Mouse (Mus musculus): ENCODE measurements around the gene Sstr3. TPM values are rescaled to one million over a fixed set of nuclear protein-coding genes. Genes with fewer than 3 reads are reported as not detected.

The Sstr3 gene
- polyA plus RNA-seq, 1 experiment from 2014 or later, result 0.18 TPM

GRCm38 (mm10) chr15:78529428-78529990 lies 15.0 kb downstream of the Sstr3 start:
- no peaks in the 10 kb centered on the region for H3K9me3 ChIP-seq (ENCODE audit: control insufficient read depth, low read length)
- ATAC-seq (ENCODE audit: low FRiP score, low TSS enrichment) (peak; percentile 41; the same call in 1 of the 2 replicates), DNase-seq (peak; percentile 72)
- no peaks in the 10 kb centered on the region for H3K27me3 ChIP-seq (ENCODE audit: control insufficient read depth, insufficient read depth, low read length)
- under 1% methylated on average over 15 of the region's 15 CpGs for WGBS
- H3K4me2 ChIP-seq (ENCODE audit: low read length), result peak overlapping the region; percentile 48
- H3K4me1 ChIP-seq (ENCODE audit: control insufficient read depth, insufficient read depth, low read length), result peaks cover 19% of the 10 kb centered on the region; the same call in 1 of the 2 replicates
- H3K9ac ChIP-seq (replicated peaks; ENCODE audit: low read length), result peak overlapping the region; percentile 30
- no peaks in the 10 kb centered on the region for H3K36me3 ChIP-seq (ENCODE audit: control insufficient read depth, insufficient read depth, low read length)
- no peak overlapping the region for H3K27ac ChIP-seq (replicated peaks; ENCODE audit: low read depth, low read length)
- peak overlapping the region; percentile 15; the same call in 1 of the 2 replicates for H3K4me3 ChIP-seq (replicated peaks; ENCODE audit: low read depth, low read length)

GRCm38 (mm10) chr15:78528726-78529411 lies 15.6 kb downstream of the Sstr3 start:
- Histone ChIP-seq H3K27ac (replicated peaks; ENCODE audit: low read depth, low read length) (no peak overlapping the region), H3K27me3 (ENCODE audit: control insufficient read depth, insufficient read depth, low read length) (no peaks in the 10 kb centered on the region), H3K36me3 (ENCODE audit: control insufficient read depth, insufficient read depth, low read length) (no peaks in the 10 kb centered on the region), H3K9ac (replicated peaks; ENCODE audit: low read length) (peak overlapping the region; percentile 30), H3K4me2 (ENCODE audit: low read length) (peak overlapping the region; percentile 48), H3K4me1 (ENCODE audit: control insufficient read depth, insufficient read depth, low read length) (peaks cover 19% of the 10 kb centered on the region; the same call in 1 of the 2 replicates), H3K4me3 (replicated peaks; ENCODE audit: low read depth, low read length) (no peak overlapping the region), H3K9me3 (ENCODE audit: control insufficient read depth, low read length) (no peaks in the 10 kb centered on the region)
- ATAC-seq (ENCODE audit: low FRiP score, low TSS enrichment), result no peak
- no peak for DNase-seq
- 50% methylated on average over 11 of the region's 11 CpGs for WGBS

- WGBS, result 92% methylated on average over 7 of the region's 7 CpGs
- H3K4me3 ChIP-seq (replicated peaks; ENCODE audit: low read depth, low read length), result no peak overlapping the region
- H3K4me2 ChIP-seq (ENCODE audit: low read length), result no peak overlapping the region
- H3K27ac ChIP-seq (replicated peaks; ENCODE audit: low read depth, low read length), result no peak overlapping the region
- ATAC-seq (ENCODE audit: low FRiP score, low TSS enrichment) (no peak), DNase-seq (peak; percentile 49)
- no peaks in the 10 kb centered on the region for H3K9me3 ChIP-seq (ENCODE audit: control insufficient read depth, low read length)
- no peak overlapping the region for H3K9ac ChIP-seq (replicated peaks; ENCODE audit: low read length)
- no peaks in the 10 kb centered on the region for H3K36me3 ChIP-seq (ENCODE audit: control insufficient read depth, insufficient read depth, low read length)
- H3K4me1 ChIP-seq (ENCODE audit: control insufficient read depth, insufficient read depth, low read length), result peaks cover 19% of the 10 kb centered on the region; the same call in 1 of the 2 replicates
- no peaks in the 10 kb centered on the region for H3K27me3 ChIP-seq (ENCODE audit: control insufficient read depth, insufficient read depth, low read length)
Observed at GRCm38 (mm10) chr15:78527973-78528372, 16.5 kb downstream of the Sstr3 start.

GRCm38 (mm10) chr15:78524163-78524562 lies 20.3 kb downstream of the Sstr3 start:
- no peak for DNase-seq
- no peak for ATAC-seq (ENCODE audit: low FRiP score, low TSS enrichment)
- no peaks in the 10 kb centered on the region for H3K36me3 ChIP-seq (ENCODE audit: control insufficient read depth, insufficient read depth, low read length)
- H3K4me2 ChIP-seq (ENCODE audit: low read length), result no peak overlapping the region
- H3K4me3 ChIP-seq (replicated peaks; ENCODE audit: low read depth, low read length), result no peak overlapping the region
- H3K9ac ChIP-seq (replicated peaks; ENCODE audit: low read length), result no peak overlapping the region
- peaks cover 3% of the 10 kb centered on the region; the same call in 1 of the 2 replicates for H3K4me1 ChIP-seq (ENCODE audit: control insufficient read depth, insufficient read depth, low read length)
- H3K27me3 ChIP-seq (ENCODE audit: control insufficient read depth, insufficient read depth, low read length), result no peaks in the 10 kb centered on the region
- no peak overlapping the region for H3K27ac ChIP-seq (replicated peaks; ENCODE audit: low read depth, low read length)
- WGBS, result 85% methylated on average over 5 of the region's 5 CpGs
- H3K9me3 ChIP-seq (ENCODE audit: control insufficient read depth, low read length), result no peaks in the 10 kb centered on the region

- Histone ChIP-seq H3K9me3 (ENCODE audit: control insufficient read depth, low read length) (no peaks in the 10 kb centered on the region), H3K27ac (replicated peaks; ENCODE audit: low read depth, low read length) (no peak overlapping the region), H3K9ac (replicated peaks; ENCODE audit: low read length) (no peak overlapping the region), H3K4me2 (ENCODE audit: low read length) (no peak overlapping the region), H3K4me1 (ENCODE audit: control insufficient read depth, insufficient read depth, low read length) (no peaks in the 10 kb centered on the region), H3K27me3 (ENCODE audit: control insufficient read depth, insufficient read depth, low read length) (no peaks in the 10 kb centered on the region), H3K36me3 (ENCODE audit: control insufficient read depth, insufficient read depth, low read length) (no peaks in the 10 kb centered on the region), H3K4me3 (replicated peaks; ENCODE audit: low read depth, low read length) (no peak overlapping the region)
- no peak for ATAC-seq (ENCODE audit: low FRiP score, low TSS enrichment)
- WGBS, result 76% methylated on average over 6 of the region's 6 CpGs
- DNase-seq, result no peak
Observed at GRCm38 (mm10) chr15:78521892-78522291, 22.6 kb downstream of the Sstr3 start.

GRCm38 (mm10) chr15:78521331-78521730 lies 23.2 kb downstream of the Sstr3 start:
- no peak for ATAC-seq (ENCODE audit: low FRiP score, low TSS enrichment)
- 74% methylated on average over 8 of the region's 8 CpGs for WGBS
- no peak overlapping the region for H3K4me2 ChIP-seq (ENCODE audit: low read length)

GRCm38 (mm10) chr15:78520112-78520715 lies 24.3 kb downstream of the Sstr3 start:
- no peak overlapping the region for H3K27ac ChIP-seq (replicated peaks; ENCODE audit: low read depth, low read length)
- H3K4me2 ChIP-seq (ENCODE audit: low read length), result no peak overlapping the region
- no peaks in the 10 kb centered on the region for H3K36me3 ChIP-seq (ENCODE audit: control insufficient read depth, insufficient read depth, low read length)
- H3K4me1 ChIP-seq (ENCODE audit: control insufficient read depth, insufficient read depth, low read length), result no peaks in the 10 kb centered on the region
- 81% methylated on average over 13 of the region's 13 CpGs for WGBS
- no peaks in the 10 kb centered on the region for H3K27me3 ChIP-seq (ENCODE audit: control insufficient read depth, insufficient read depth, low read length)
- DNase-seq (no peak), ATAC-seq (ENCODE audit: low FRiP score, low TSS enrichment) (no peak)
- no peak overlapping the region for H3K9ac ChIP-seq (replicated peaks; ENCODE audit: low read length)
- no peak overlapping the region for H3K4me3 ChIP-seq (replicated peaks; ENCODE audit: low read depth, low read length)
- no peaks in the 10 kb centered on the region for H3K9me3 ChIP-seq (ENCODE audit: control insufficient read depth, low read length)

More at GRCm38 (mm10) chr15:78521331-78521730, 23.2 kb downstream of the Sstr3 start:
- H3K9me3 ChIP-seq (ENCODE audit: control insufficient read depth, low read length), result no peaks in the 10 kb centered on the region
- H3K4me1 ChIP-seq (ENCODE audit: control insufficient read depth, insufficient read depth, low read length), result no peaks in the 10 kb centered on the region
- H3K9ac ChIP-seq (replicated peaks; ENCODE audit: low read length), result no peak overlapping the region
- H3K27me3 ChIP-seq (ENCODE audit: control insufficient read depth, insufficient read depth, low read length), result no peaks in the 10 kb centered on the region
- DNase-seq, result no peak
- no peak overlapping the region for H3K27ac ChIP-seq (replicated peaks; ENCODE audit: low read depth, low read length)
- no peak overlapping the region for H3K4me3 ChIP-seq (replicated peaks; ENCODE audit: low read depth, low read length)
- no peaks in the 10 kb centered on the region for H3K36me3 ChIP-seq (ENCODE audit: control insufficient read depth, insufficient read depth, low read length)

GRCm38 (mm10) chr15:78518221-78518620 lies 26.3 kb downstream of the Sstr3 start:
- ATAC-seq (ENCODE audit: low FRiP score, low TSS enrichment), result no peak
- WGBS, result 82% methylated on average over 7 of the region's 7 CpGs

More at GRCm38 (mm10) chr15:78518221-78518620, 26.3 kb downstream of the Sstr3 start:
- no peak for DNase-seq
- H3K27ac ChIP-seq (replicated peaks; ENCODE audit: low read depth, low read length), result no peak overlapping the region
- H3K9me3 ChIP-seq (ENCODE audit: control insufficient read depth, low read length), result no peaks in the 10 kb centered on the region
- no peaks in the 10 kb centered on the region for H3K4me1 ChIP-seq (ENCODE audit: control insufficient read depth, insufficient read depth, low read length)
- H3K27me3 ChIP-seq (ENCODE audit: control insufficient read depth, insufficient read depth, low read length), result no peaks in the 10 kb centered on the region
- H3K4me2 ChIP-seq (ENCODE audit: low read length), result no peak overlapping the region
- H3K9ac ChIP-seq (replicated peaks; ENCODE audit: low read length), result no peak overlapping the region
- H3K36me3 ChIP-seq (ENCODE audit: control insufficient read depth, insufficient read depth, low read length), result no peaks in the 10 kb centered on the region
- H3K4me3 ChIP-seq (replicated peaks; ENCODE audit: low read depth, low read length), result no peak overlapping the region

All from midbrain, embryonic 14.5 days (tissue).